Mouse (Mus musculus) naive thymus-derived CD4-positive, alpha-beta T cell, adult 2 months (primary cell): ENCODE data around the gene Kctd5.

Experiments
- DNase-seq: peaks from one replicate; pipeline ENCODE4 v3.0.0-alpha.2; 2011; ENCODE audit warnings: low read depth

Kctd5 gene

DNA sequence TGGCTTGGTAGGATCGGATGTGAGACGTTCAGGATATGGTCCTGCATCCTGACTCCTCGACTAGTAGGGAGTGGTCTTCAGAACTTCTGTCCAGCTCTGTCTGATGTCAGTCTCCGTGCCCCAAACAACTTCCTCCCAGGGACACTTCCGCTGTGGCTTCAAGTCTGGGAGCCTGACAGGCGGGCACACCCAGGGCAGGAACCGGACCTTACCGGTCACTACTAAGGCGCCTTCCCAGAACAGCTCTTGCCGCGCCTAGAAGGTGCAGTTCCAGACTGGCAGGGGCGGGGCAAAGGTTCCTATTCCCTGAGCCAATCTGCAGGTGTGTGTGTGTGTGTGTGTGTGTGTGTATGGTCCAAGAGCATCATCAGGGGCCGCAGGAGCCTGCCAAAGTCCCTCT, 35.9 kb downstream of the Kctd5 start:
- DNase-seq = no peak

GRCm38 (mm10) chr17:24036954-24037353, 36.3 kb downstream of the Kctd5 start:
- no peak for DNase-seq

DNA sequence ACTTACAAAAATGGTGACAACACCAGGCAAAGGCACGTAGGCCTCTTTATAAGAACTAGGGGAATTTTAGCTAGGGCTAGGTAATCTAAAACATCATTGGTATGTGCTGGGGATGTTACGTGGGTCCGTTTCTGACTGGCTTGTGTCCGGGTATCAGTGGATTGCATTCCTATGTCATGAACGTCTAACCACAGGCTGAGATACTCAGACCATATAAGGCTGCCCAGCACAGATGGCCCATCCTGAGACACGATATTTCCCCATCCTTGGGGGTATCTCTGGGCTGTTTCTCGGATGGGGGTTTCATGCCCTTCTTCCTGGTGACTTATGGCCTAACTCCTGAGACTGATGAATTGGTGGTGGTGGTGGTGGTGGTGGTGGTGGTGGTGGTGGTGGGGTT, 38.2 kb downstream of the Kctd5 start:
- no peak for DNase-seq

DNA sequence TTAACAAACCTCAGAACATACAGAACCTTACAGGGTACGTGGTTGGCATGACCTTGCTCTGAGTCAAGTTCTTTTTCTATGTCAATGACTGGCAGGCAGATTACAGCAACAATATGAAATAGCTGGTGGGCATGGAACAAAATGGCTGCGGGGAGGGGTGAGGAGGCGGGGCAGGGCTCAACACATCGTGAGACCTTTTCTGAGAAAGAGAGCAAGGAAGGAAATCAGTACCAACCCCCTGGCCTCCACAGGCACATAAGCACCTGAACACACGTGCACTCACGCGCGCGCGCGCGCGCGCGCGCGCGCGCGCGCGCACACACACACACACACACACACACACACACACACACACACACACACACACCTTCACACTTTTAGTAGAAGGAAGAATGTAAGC, 42.7 kb downstream of the Kctd5 start:
- no peak for DNase-seq

DNA sequence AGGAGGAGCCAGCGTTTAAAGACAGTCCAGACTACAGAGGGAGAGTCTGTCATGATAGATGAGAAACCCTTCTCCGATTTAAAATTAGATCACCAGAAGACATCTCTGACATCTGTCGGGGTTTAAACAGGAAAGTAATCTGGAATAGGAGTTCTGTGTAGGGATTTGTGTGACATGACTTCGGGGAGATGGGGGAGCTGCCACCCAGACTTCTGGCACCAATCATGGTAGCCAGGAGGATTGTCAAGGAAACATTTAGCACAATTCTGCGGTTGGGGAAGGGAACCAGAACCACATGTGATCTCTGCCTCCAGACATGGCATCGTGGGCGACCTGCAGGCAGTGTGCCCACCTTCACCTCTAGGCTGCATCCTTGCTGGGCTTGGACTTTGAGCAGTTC, 43.8 kb downstream of the Kctd5 start:
- no peak for DNase-seq

- no peak for DNase-seq
Measured at GRCm38 (mm10) chr17:24021375-24022199, 51.7 kb downstream of the Kctd5 start.

DNA sequence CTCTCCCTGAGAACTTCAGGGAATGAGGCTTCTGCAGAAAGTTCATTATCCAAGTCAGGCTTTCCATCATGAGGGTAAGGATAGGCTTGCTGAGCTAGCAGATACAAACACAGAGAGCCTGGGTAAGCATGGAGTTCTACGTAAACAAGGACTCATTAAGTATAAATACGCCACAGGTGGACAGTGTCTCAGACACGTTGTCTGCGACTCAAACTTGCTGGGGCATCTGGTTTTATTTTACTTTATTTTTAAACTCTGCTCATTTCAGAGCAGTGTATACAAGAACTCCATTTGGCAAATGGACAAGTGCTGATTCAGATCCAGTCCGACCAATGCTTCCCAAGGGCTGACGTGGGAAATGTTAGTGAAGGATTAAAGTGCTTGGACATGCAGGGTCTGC, 52.6 kb downstream of the Kctd5 start:
- no peak for DNase-seq

GRCm38 (mm10) chr17:24015727-24016126, 57.6 kb downstream of the Kctd5 start:
- no peak for DNase-seq

DNA sequence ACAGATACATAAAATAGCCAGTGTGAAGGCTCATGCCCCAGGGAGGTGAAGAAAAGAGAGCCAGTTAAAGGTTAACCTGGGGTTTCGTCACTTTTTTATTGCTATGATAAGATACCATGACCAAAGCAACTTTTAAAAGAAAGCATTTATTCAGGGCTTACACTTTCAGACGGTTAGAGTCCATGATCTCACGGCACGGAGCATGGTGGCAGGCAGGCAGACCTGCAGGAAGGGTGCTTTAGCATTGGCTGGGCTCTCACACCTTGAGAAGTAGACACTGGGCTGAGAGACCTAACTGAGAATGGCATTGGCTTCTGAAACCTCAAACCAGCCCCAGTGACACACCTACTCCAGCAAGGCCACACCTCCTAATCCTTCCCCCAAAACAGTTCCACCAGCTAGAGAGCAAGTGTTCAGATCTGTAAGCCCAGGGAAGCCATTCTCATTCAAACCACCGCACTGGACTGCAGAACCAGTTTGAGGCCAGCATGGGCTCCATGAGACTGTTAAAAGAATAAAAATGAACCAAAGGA, 58.8 kb downstream of the Kctd5 start:
- no peak for DNase-seq

DNA sequence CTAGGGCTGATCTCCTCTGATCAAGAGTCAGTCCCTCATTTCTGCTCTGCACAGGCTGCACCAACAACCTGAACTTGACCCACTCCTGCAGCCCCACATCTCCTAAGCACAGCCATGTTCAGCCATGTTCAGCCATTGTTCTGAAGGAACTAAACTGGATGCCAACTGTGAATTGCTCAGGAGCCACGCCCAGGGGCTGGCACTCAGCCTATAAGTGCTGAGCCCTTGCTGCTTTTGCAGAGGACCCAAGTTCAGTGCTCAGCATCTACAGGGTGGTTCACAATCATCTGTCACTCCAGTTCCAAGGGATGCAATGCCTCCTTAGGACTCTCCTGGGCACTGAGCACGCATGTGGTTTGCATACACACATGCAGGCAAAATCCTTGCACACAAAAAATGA, 60.4 kb downstream of the Kctd5 start:
- no peak for DNase-seq

DNA sequence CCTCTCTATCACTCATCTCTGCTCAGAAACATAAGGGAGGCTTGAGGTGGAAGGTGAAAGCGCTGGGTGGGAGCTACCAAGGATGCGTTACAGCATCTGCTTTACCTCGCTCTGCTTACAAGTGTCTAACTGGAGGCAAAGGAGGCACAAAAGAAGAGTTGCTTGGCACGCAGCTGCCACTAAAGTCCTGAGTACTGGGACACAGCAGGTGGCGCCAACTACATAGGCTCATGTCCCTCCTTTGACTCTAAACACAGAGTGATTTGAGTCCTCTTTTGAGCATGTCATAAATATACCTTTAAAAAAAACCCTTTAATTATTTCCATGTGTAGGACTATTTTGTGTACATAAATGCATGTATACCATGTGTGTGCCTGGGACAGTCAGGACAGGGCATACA, 63.7 kb downstream of the Kctd5 start:
- DNase-seq = no peak

DNA sequence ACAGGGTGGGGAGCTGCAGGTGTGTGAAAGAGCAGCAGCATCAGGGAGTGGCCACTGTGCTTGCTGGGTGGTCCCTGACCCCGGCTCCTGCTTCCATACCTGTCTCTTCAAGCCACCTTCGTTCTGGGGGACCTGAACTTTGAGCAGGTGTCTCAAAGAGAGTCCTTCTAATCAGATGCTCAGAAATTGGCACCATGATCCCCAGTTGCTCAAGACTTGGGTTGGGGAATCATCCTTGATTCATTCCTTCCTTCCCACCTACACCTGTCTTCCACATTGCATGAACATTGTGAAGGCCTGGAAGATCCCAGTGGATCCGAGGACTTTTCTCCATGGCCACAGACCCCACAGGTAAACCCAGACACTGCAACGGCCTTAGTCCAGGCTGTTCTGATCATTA, 65.2 kb downstream of the Kctd5 start:
- DNase-seq = no peak

DNA sequence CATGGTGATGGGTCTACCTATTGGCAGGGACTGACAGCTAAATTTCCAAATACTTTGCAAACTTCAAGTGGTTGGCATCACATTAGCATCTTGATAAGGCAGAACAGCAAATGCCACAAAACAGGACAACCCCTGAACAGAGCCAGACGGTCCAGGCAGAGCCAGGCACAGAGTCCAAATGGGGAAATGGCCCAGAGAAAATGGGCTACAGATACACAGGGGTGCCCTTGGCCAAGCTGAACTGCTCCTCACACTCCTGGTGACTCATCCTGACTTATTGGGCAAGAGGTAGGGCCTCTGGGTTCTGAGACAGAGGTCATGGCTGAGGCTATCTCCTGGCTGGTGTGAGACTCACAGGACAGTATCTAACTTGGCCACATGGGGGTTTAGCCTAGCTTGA, 65.9 kb downstream of the Kctd5 start:
- DNase-seq = no peak

- no peak for DNase-seq
Measured at GRCm38 (mm10) chr17:24006930-24007329, 66.4 kb downstream of the Kctd5 start.

GRCm38 (mm10) chr17:24005049-24005448, 68.2 kb downstream of the Kctd5 start:
- no peak for DNase-seq

DNA sequence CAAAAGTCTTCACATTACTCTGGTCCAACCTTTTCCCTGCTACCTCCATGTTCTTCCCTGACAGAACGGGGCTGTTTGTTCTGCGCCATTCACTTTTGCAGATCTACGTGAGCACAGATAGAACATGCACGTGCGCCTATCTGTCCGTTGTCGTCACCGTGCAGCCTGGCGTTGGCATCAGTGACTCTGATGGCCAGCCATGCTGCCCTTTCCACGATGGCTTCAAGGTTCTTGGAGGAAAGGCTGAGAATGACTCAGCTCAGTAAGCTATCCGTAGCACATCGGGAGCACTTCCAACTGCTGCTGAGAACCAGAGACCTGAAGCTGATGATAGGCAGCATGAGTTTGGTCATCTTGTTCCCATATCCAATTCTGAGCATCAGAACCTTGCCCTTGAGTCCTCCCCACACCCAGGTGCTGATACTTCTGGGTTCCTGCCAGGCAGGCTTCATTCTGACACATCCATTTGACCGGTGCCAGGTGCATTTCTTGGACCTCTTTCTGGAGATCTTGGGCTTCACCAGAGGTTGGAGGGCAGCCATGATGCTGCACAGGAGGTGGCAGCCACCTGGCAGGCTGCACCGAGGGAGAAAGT, 69.1 kb downstream of the Kctd5 start:
- DNase-seq = no peak

GRCm38 (mm10) chr17:24000404-24000803, 72.9 kb downstream of the Kctd5 start:
- DNase-seq = no peak

- no peak for DNase-seq
Measured at GRCm38 (mm10) chr17:23998383-23998782, 74.9 kb downstream of the Kctd5 start.

DNA sequence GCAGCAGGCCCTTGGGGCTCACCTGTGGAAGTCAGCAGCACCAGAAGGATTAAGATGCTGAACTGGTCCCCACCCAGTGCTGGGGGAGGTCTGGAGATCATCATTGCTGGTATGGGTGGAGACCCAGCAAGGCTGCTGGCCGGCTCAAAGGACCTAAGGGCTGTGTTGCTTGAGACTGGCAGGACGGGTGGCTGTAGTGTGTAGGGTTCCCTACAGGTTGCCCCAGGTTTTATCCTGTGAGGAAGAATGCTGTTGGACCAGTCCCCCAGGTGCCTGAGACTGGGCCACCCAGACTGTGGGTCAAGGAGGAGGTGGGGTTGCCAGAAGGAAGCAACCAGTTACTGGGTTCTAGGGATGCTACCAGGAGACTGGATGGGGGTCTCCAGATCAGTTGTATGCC, 75.4 kb downstream of the Kctd5 start, which contains the start of gene Prss22:
TSS of gene Prss22 (minus strand) at position 200 of the 400 bp plus-strand sequence.
- DNase-seq = no peak
